Mouse (Mus musculus): ENCODE data around the gene Tfcp2. TPM values are rescaled to one million over a fixed set of nuclear protein-coding genes. Genes with fewer than 3 reads are reported as not detected.
"Not testable (repeated sequence)": the region's sequence is repeated elsewhere in the genome, so short reads cannot be mapped to it uniquely, and the experiment has no call there.

The Tfcp2 gene
- total RNA-seq, 1 experiment = 13.6 TPM

DNA sequence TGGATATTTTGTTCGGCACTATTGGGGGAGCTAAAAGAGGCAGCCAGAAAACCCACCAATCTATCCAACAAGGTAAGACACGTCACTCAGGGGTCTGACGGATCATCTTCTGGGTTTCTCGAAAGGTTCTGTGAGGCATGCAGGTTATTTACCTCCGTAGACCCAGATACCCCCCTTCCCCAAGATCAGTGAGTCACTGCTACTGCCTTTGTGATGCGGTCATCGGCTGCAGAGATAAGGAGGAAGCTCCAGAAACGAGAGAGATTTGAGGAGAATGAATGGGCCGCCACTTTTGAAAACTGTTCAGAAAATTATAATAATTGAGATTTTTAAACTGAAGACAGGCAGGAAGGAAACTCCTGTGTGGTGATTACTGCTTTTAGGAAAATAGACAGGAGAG, 4.6 kb upstream of the Tfcp2 start:
- Histone ChIP-seq H3K9ac (ENCODE audit: insufficient read depth, low read depth, low read length, poor library complexity, severe bottlenecking) (no peak overlapping the region), H3K4me3 (ENCODE audit: insufficient read depth in 1 of 2, low read depth in 1 of 2, low read length in 2 of 2, poor library complexity in 1 of 2, severe bottlenecking in 1 of 2) (no peak overlapping the region), H3K36me3 (ENCODE audit: control insufficient read depth, insufficient read depth, low read length, poor library complexity, severe bottlenecking) (no peaks in the 10 kb centered on the region), H3K27ac (ENCODE audit: insufficient read depth, low read depth, low read length, poor library complexity, severe bottlenecking) (no peak overlapping the region), H3K4me1 (ENCODE audit: control insufficient read depth in 2 of 2, insufficient read depth in 2 of 2, low read length in 2 of 2, poor library complexity in 1 of 2) (no peaks in the 10 kb centered on the region), H3K9me3 (ENCODE audit: control insufficient read depth, insufficient read depth, low read depth, low read length) (no peaks in the 10 kb centered on the region)
- no peak for TF ChIP-seq ZC3H11A (IDR thresholded peaks at IDR 0.05; ENCODE audit: borderline replicate concordance, low read depth, low read length)
- TF ChIP-seq ZNF384 (IDR thresholded peaks at IDR 0.05; ENCODE audit: low read depth, low read length) = no peak
- no peak for TF ChIP-seq HCFC1 (IDR thresholded peaks at IDR 0.05; ENCODE audit: borderline replicate concordance, insufficient read depth, low read length)
- TF ChIP-seq MAFK (IDR thresholded peaks at IDR 0.05; ENCODE audit: insufficient read depth, low read depth, low read length) = no peak
- no peak for TF ChIP-seq CHD2 (IDR thresholded peaks at IDR 0.05; ENCODE audit: low read depth, low read length)
- in situ Hi-C loops (cut with MboI; ENCODE audit: low sequenced_read_pairs in 2 of 2, unreplicated experiment in 2 of 2) = no loop called here
- DNase-seq (ENCODE audit: low read depth, low spot score) = no peak

GRCm38 (mm10) chr15:100555965-100556364, 4.2 kb upstream of the Tfcp2 start:
- DNase-seq (ENCODE audit: low read depth, low spot score) = no peak
- H3K4me1 ChIP-seq (ENCODE audit: control insufficient read depth in 2 of 2, insufficient read depth in 2 of 2, low read length in 2 of 2, poor library complexity in 1 of 2) = peaks cover 0 to under 1% of the 10 kb centered on the region in 2 experiments; a peak in 1 of 4 replicates

GRCm38 (mm10) chr15:100550280-100550679, 1.5 kb downstream of the Tfcp2 start:
- Histone ChIP-seq H3K27ac (ENCODE audit: insufficient read depth, low read depth, low read length, poor library complexity, severe bottlenecking) (no peak overlapping the region), H3K4me1 (ENCODE audit: control insufficient read depth in 2 of 2, insufficient read depth in 2 of 2, low read length in 2 of 2, poor library complexity in 1 of 2) (peaks cover 0 to 3% of the 10 kb centered on the region in 2 experiments; a peak in 1 of 4 replicates), H3K36me3 (ENCODE audit: control insufficient read depth, insufficient read depth, low read length, poor library complexity, severe bottlenecking) (peaks cover 3% of the 10 kb centered on the region; the same call in 1 of the 2 replicates), H3K9me3 (ENCODE audit: control insufficient read depth, insufficient read depth, low read depth, low read length) (peaks cover 2% of the 10 kb centered on the region; the same call in 1 of the 2 replicates), H3K4me3 (ENCODE audit: insufficient read depth in 1 of 2, low read depth in 1 of 2, low read length in 2 of 2, poor library complexity in 1 of 2, severe bottlenecking in 1 of 2) (no peak overlapping the region), H3K9ac (ENCODE audit: insufficient read depth, low read depth, low read length, poor library complexity, severe bottlenecking) (no peak overlapping the region)
- DNase-seq (ENCODE audit: low read depth, low spot score) = no peak
- TF ChIP-seq ZNF384 (IDR thresholded peaks at IDR 0.05; ENCODE audit: low read depth, low read length) = no peak
- in situ Hi-C loops (cut with MboI; ENCODE audit: low sequenced_read_pairs in 2 of 2, unreplicated experiment in 2 of 2) = no loop called here

More at GRCm38 (mm10) chr15:100555965-100556364, 4.2 kb upstream of the Tfcp2 start:
- in situ Hi-C loops (cut with MboI; ENCODE audit: low sequenced_read_pairs in 2 of 2, unreplicated experiment in 2 of 2) = no loop called here
- Histone ChIP-seq H3K9me3 (ENCODE audit: control insufficient read depth, insufficient read depth, low read depth, low read length) (no peaks in the 10 kb centered on the region), H3K27ac (ENCODE audit: insufficient read depth, low read depth, low read length, poor library complexity, severe bottlenecking) (no peak overlapping the region), H3K9ac (ENCODE audit: insufficient read depth, low read depth, low read length, poor library complexity, severe bottlenecking) (no peak overlapping the region), H3K4me3 (ENCODE audit: insufficient read depth in 1 of 2, low read depth in 1 of 2, low read length in 2 of 2, poor library complexity in 1 of 2, severe bottlenecking in 1 of 2) (no peak overlapping the region), H3K36me3 (ENCODE audit: control insufficient read depth, insufficient read depth, low read length, poor library complexity, severe bottlenecking) (no peaks in the 10 kb centered on the region)
- TF ChIP-seq CHD2 (IDR thresholded peaks at IDR 0.05; ENCODE audit: low read depth, low read length) (no peak), MAFK (IDR thresholded peaks at IDR 0.05; ENCODE audit: insufficient read depth, low read depth, low read length) (no peak), HCFC1 (IDR thresholded peaks at IDR 0.05; ENCODE audit: borderline replicate concordance, insufficient read depth, low read length) (no peak), ZNF384 (IDR thresholded peaks at IDR 0.05; ENCODE audit: low read depth, low read length) (no peak), ZC3H11A (IDR thresholded peaks at IDR 0.05; ENCODE audit: borderline replicate concordance, low read depth, low read length) (no peak)

- H3K4me1 ChIP-seq (ENCODE audit: control insufficient read depth in 2 of 2, insufficient read depth in 2 of 2, low read length in 2 of 2, poor library complexity in 1 of 2); H3K9me3 ChIP-seq (ENCODE audit: control insufficient read depth, insufficient read depth, low read depth, low read length); H3K9ac ChIP-seq (ENCODE audit: insufficient read depth, low read depth, low read length, poor library complexity, severe bottlenecking); H3K4me3 ChIP-seq (ENCODE audit: insufficient read depth in 1 of 2, low read depth in 1 of 2, low read length in 2 of 2, poor library complexity in 1 of 2, severe bottlenecking in 1 of 2); H3K36me3 ChIP-seq (ENCODE audit: control insufficient read depth, insufficient read depth, low read length, poor library complexity, severe bottlenecking); in situ Hi-C loops (cut with MboI; ENCODE audit: low sequenced_read_pairs in 2 of 2, unreplicated experiment in 2 of 2); H3K27ac ChIP-seq (ENCODE audit: insufficient read depth, low read depth, low read length, poor library complexity, severe bottlenecking); DNase-seq (ENCODE audit: low read depth, low spot score): not testable (repeated sequence)
These were observed 8.2 kb downstream of the Tfcp2 start for GRCm38 (mm10) chr15:100543651-100544030.

- H3K36me3 ChIP-seq (ENCODE audit: control insufficient read depth, insufficient read depth, low read length, poor library complexity, severe bottlenecking); in situ Hi-C loops (cut with MboI; ENCODE audit: low sequenced_read_pairs in 2 of 2, unreplicated experiment in 2 of 2); H3K9ac ChIP-seq (ENCODE audit: insufficient read depth, low read depth, low read length, poor library complexity, severe bottlenecking); H3K4me1 ChIP-seq (ENCODE audit: control insufficient read depth in 2 of 2, insufficient read depth in 2 of 2, low read length in 2 of 2, poor library complexity in 1 of 2); H3K4me3 ChIP-seq (ENCODE audit: insufficient read depth in 1 of 2, low read depth in 1 of 2, low read length in 2 of 2, poor library complexity in 1 of 2, severe bottlenecking in 1 of 2); DNase-seq (ENCODE audit: low read depth, low spot score); H3K9me3 ChIP-seq (ENCODE audit: control insufficient read depth, insufficient read depth, low read depth, low read length); H3K27ac ChIP-seq (ENCODE audit: insufficient read depth, low read depth, low read length, poor library complexity, severe bottlenecking): not testable (repeated sequence)
These were observed 8.7 kb downstream of the Tfcp2 start for GRCm38 (mm10) chr15:100542876-100543650.

Data from ES-E14 (cell line).